Mouse (Mus musculus) forebrain, embryonic 10.5 days (tissue): ENCODE measurements at regions not wholly inside any gene's neighbourhood (a gene's known extent, or its start where the extent isn't known, plus 50 kb on each side); places are given as distances from the start of the nearest gene placed in this dataset.

Source experiments
- DNase-seq: peaks from one replicate; pipeline ENCODE4 v3.0.0-alpha.2; 2017; ENCODE audit warnings: low spot score; ENCODE audit errors: extremely low spot score
- H3K27ac ChIP-seq: fragments of 300-500 bp; sonication (generic); 2 replicates; pipeline ENCODE4 v1.5.1; 2016; ENCODE audit warnings: mild to moderate bottlenecking
- H3K27me3 ChIP-seq: fragments of 300-500 bp; sonication (generic); 2 replicates; pipeline ENCODE4 v1.6.1; 2016; ENCODE audit warnings: mild to moderate bottlenecking; ENCODE audit not compliant: poor library complexity, severe bottlenecking
- H3K36me3 ChIP-seq: fragments of 300-500 bp; sonication (generic); replicated peaks from 2 replicates; pipeline ENCODE4 v1.6.1; 2016; ENCODE audit warnings: mild to moderate bottlenecking, moderate library complexity
- H3K4me1 ChIP-seq: fragments of 300-500 bp; sonication (generic); 2 replicates; pipeline ENCODE4 v1.6.1; 2016
- H3K4me3 ChIP-seq: fragments of 300-500 bp; sonication (generic); 2 replicates; pipeline ENCODE4 v1.5.1; 2016; ENCODE audit warnings: mild to moderate bottlenecking, moderate library complexity
- H3K9me3 ChIP-seq: fragments of 300-500 bp; sonication (generic); 2 replicates; pipeline ENCODE4 v1.6.1; 2016; ENCODE audit warnings: mild to moderate bottlenecking, moderate library complexity
- WGBS: fragments of 180-500 bp; shearing (Covaris S2); methylation state at CpG from one replicate; pipeline ENCODE4 v1.1.7; 2016; 5-methylcytosine and 5-hydroxymethylcytosine counted together

DNA sequence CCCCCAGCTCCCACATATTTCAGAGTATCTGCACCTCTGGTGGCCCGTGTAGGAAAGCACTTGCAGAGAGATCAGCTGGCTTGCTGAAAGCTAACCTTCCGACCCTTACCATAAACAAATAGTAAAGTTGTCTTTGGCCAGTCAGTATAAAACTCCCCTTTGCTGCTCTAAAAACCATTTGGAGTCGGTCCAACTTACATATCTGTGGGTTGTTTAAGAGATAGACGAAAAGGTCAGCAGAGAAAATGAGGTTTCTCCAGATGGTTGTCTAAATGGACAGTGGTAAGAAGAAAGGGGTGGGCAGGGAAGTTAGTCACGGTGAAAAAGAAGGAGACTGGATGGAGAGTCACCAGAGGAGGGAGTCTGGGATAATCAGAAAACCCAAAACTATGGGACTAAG lies 144.3 kb downstream of the Hibadh start:
- no peak for DNase-seq
- Histone ChIP-seq H3K9me3 (no peaks in the 10 kb centered on the region), H3K4me1 (no peaks in the 10 kb centered on the region), H3K36me3 (no peaks in the 10 kb centered on the region), H3K27me3 (no peaks in the 10 kb centered on the region), H3K4me3 (no peak overlapping the region), H3K27ac (no peak overlapping the region)
- WGBS: 85% methylated on average over 5 of the region's 5 CpGs
